Mouse (Mus musculus) retina, postnatal 1 day (tissue): ENCODE measurements around the gene Nsun2.

ENCODE experiments used
- DNase-seq: peaks from one replicate; pipeline ENCODE4 v3.0.0-alpha.2; 2012

Gene Nsun2

GRCm38 (mm10) chr13:69525867-69526266 is 7.7 kb upstream of the Nsun2 start:
- DNase-seq: no peak

GRCm38 (mm10) chr13:69528531-69528930 is 5.0 kb upstream of the Nsun2 start:
- no peak for DNase-seq

DNA sequence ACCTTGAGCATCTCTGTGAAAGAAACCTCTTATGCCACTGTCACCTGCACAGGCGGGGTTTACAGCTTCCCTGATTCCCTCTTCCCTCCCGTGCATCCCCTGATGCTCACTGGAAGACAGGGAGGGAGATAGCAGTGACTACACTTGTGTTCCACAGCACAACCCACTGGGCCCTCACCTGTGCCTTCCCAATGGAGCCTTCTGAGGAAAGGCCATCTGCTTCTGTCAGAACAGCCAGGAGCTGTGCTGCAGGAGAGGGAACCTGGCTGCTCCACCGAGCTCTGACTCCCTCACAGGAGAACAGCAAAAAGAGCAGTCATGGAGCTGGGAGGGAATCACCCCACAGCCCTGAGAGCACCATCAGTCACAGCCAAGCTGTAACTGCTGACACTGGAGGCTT is 3.4 kb upstream of the Nsun2 start:
- no peak for DNase-seq

DNA sequence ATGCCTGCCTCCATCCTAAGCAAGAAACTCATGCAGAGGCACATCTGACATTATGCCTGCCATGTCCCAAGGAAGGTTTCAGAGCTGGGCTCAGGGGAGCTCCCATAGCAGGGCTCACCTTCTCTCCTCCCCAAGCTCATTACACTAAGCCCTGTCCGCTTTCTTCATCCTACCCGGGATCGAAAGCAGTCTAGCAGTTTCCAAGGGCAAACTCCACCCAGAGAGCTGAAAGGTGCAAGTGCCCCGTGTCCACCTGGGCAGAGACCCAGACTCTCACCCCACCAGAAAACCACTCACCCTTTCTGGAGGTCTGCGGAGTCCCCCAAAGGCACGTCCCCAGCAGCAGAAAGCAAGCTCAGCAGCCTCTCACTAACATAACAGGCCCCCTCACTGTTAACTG is 2.6 kb upstream of the Nsun2 start:
- no peak for DNase-seq

DNA sequence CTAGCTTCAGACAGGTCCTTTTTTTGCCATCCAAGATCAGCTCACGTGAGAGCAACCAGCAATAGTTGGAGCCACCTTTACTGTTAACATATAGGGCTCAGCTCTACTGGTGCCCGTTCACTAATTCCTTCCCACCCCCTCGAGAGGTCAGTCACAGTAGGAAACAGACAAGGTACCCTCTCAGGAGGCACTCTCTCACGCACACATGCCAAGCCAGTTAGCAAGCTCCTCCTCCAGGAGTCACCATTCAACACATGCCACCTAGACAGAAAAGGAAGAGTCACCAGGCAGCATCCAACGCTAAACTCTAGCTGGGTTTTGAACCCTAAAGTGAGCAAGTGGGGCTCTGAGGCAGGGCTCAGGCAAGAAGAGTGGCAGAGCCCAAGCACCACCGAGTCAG is 2.1 kb upstream of the Nsun2 start:
- no peak for DNase-seq

GRCm38 (mm10) chr13:69532101-69532892 is 1.2 kb upstream of the Nsun2 start:
- no peak for DNase-seq

DNA sequence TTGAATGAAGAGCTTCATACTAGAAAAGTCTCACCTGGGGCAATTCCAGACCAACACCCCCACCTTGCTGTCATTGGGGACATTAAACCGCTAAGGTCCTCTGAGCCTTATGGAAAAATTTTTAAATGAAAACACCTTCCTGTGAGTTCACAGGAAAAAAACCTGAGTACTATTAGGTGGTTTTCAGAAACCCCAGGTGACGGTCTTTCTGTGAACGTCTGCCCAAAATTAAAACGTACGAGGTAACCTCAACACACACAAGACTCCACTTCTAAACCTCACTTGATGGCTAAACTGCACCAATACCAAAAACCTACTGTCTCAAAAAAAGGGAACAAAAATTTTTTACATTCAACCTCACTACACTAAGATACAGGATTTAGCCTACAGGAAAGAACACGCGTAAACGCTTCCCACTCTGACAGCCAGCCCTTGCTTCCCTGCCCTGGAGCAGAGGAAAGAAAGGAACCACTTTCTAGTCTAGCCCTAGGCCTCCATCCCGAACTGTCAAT is 597 bp upstream of the Nsun2 start:
- DNase-seq: no peak

DNA sequence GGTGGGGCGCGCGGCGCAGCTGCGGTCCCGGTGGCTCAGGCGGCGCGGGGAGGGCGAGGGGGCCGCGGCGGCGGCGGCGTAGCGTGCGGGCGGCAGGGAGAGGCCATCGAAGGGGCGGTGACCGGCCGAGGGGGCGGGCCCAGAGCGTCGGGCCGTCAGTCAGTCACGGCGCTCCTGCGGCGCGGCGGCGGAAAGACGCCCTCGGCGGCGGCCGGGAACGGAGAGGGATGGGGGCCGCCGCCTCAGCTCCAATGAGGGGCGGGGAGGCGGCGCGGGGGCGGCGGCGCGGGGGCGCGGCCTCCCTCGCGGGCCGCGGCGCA is 748 bp downstream of the Nsun2 start, which contains the start of gene Tent4a:
Tent4a (minus strand) TSS at position 284 of the 320 bp plus-strand sequence.
- no peak for DNase-seq

GRCm38 (mm10) chr13:69534654-69535551 is 1.4 kb downstream of the Nsun2 start:
- DNase-seq: peak; percentile 98

DNA sequence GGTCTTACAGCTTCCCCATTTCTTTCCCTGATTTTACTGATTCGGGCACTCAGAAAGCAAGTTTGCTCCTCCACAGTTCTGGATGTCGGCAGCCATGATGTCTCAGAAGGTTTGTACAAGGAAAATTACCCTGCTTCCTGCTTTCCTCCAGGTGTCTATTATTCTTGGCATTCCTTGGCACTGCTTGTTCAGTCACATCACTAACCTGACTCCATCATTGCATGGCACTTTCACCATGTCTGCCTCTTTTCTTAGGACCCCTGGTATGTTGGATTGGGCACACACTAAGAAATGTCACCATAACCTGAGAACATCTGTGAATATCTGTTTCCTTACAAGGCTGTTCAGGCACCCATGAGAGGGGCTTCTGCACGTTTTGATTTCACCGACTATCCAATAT is 2.5 kb downstream of the Nsun2 start:
- no peak for DNase-seq

DNA sequence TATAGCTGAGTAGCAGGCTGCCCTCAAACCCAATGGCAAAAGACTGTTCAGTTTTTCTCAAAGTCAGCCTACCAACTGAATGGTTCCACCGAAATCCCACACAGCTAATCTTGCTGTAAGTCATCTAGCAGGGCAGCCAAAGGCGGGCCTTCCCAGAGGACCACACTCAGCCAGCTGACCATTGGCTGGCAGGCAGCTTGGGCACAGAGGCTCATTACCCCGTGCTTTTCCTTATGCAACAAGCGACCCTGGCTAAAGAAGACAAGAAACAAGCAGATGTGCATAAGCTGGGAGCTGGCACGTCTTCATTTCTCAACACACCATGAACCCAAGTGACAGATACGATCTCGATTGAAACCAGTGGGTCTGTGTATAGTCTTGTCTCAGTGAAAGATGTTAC is 3.8 kb downstream of the Nsun2 start:
- DNase-seq: no peak

DNA sequence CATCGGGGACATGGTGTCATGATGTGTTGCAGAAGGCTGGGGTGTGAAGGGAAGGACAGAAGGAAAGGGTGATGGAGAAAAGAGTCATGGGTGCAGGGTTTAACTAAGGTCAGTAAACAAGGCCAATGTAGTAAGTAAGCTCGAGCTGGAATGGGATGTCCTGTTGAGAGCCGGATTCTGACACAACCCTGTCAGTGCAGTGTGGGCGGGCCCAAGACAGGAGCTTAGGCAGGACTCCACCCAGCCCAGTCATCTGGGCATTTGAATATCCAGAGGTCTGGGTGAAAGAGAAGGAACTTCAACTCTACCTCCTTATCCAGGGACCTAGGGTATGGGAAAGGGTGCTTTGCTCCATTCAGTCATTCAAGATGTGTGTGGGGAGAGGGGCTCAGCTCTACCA is 4.8 kb downstream of the Nsun2 start:
- DNase-seq: no peak

GRCm38 (mm10) chr13:69541209-69541608 is 7.7 kb downstream of the Nsun2 start:
- DNase-seq: no peak

GRCm38 (mm10) chr13:69541776-69542175 is 8.2 kb downstream of the Nsun2 start:
- DNase-seq: no peak

DNA sequence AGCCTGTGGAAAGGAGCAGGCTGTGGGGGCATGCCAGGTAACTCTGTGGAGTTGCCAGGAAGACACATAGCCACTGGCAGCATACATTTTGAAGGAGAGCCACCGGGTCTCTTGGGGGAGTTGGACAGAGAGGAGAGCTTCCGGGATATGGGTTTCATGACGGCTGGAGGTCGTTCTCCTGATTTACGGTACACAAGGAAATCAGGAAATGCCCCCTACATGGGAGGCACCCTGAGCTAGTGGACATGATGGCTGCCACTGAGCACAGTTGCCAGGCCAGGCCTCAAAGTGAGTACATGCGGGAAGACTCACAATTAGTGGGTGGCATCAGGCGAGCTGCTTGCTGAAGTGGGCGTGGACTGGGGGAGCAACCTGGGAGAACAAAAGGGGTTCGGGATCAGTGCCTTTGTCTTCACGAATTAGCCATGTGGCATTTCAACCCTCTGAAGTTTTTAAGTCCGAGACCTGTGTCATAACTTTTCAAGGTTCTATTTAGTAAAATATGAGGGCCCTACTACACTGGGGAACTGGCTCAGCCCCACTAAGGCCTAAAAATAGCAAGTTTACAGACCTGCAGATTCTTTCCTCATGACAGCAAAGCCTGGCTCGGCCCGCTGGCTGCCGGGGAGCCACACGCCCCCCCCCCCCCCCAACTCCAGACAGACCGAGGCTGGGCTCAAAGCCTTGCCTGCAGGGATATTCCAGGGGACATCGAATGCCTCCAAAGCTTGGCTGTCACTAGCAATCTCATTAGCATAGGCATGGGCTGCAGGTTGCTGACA is 9.2 kb downstream of the Nsun2 start:
- no peak for DNase-seq

GRCm38 (mm10) chr13:69543595-69543994 is 10.0 kb downstream of the Nsun2 start:
- no peak for DNase-seq

- DNase-seq: peak; percentile 82
Measured at GRCm38 (mm10) chr13:69545019-69545418, 11.5 kb downstream of the Nsun2 start.

DNA sequence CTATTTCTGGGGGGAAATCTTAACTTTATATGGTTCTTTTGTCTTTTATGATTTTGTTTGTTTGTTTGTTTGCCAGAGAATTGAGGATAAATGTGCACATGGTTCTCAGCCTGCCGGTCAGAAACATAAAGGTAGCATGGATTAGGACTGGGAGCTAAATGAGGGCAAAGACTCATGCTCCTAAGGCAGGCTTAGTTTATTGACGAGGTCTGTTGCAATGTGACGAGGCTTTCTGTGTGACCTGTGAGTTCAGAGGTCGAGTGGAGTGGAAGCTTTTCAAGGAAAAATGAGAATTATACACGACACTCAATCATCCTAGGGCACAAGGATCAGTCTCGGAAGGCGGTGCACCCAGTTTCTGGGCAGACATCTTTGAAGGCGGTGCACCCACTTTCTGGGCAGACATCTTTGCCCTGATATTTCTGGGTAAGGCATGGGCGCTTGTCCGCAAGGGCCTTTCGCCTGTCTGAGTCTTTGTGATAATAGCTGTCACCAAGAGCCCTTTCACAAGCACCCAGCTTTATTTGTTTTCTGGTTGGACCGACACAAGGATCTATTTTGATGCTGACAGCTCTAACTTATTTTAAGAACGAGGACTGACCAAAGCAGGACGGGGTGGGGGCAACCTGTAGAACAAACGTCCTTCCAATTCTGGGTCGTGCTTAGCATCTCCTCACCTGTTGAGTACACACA is 14.1 kb downstream of the Nsun2 start:
- no peak for DNase-seq

- no peak for DNase-seq
Measured at GRCm38 (mm10) chr13:69549980-69550379, 16.4 kb downstream of the Nsun2 start.

DNA sequence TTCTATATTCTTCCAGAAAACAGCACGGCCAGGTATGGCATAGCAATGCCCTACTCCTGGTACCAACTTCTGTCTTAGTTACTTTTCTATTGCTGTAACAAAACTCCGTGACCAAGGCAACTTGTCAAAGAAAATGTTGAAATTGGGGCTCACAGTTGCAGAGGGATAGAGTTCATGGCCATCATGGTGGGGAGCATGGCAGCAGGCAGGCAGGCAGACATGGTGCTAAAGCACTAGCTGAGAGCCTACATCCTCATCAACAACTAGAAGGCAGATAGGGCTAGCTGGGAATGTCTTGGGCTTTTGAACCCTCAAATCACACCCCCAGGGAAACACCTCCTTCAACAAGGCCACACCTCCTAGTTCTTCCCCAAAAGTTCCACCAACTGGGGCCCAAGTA is 17.3 kb downstream of the Nsun2 start:
- DNase-seq: no peak

- DNase-seq: peak; percentile 61
Measured at GRCm38 (mm10) chr13:69553024-69553423, 19.5 kb downstream of the Nsun2 start.

- DNase-seq: no peak
Measured at GRCm38 (mm10) chr13:69554255-69554654, 20.7 kb downstream of the Nsun2 start.

DNA sequence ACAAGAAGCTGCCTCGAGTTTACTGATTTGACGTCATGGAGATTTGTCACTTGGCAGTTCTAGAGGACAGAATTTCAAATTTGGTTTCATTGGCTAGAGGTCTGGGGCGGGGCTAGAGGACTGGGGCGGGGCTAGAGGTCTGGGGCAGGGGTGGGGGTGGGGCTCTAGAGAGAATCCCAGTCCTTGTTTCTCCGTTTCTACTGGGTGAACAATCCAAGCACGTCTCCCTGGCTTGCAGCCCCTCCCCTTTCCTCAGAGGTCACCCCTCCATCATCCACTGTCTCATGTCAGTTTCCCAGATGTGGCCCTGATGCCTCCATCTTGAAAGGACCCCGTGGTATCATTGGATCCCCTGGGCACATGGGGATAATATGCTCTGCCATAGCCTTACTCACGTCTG is 21.5 kb downstream of the Nsun2 start:
- no peak for DNase-seq
